Mouse (Mus musculus) kidney, postnatal 25 days (tissue): ENCODE measurements around the gene Fzr1.

Source experiments
- DNase-seq, 2 experiments: peaks; one replicate each; pipeline ENCODE4 v3.0.0; 2021; ENCODE audit warnings: mixed read lengths in 2 of 2

The Fzr1 gene

DNA sequence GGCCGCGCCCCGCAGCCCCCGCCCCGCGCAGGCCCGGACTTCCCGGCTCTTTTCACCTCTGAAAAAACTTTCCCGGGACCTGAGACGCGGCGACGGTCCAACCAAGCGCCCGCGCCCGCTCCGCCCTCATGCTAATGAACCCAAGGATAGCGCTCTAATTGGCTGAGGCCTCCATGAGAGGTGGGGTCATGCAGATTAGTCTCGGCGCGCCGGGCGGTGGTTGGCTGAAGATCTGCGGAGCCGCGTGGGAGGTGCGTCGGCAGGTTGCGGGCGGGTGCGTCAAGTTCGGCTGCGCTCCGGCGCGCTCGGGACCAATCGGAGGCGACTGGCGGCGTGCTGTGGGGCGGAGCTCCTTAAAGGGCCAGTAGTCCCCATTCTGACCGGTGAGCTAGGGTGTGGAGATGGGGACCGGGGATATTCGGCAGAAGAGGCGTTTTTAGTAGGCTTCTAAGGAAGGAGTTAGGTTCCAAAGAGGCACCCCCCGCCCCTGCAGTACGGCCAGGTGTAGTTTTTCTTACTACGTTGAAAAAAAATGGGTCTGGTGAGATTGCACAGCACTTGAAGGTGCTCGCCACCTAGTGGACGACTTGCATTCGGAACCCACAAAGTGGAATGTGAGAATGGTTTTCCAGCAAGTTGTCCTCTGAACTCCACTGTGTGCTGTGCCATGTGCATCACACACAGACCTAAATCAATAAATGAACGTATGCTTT, 27.8 kb downstream of the Fzr1 start, which contains the start of gene Hmg20b:
Gene Hmg20b, minus strand, starts transcription at position 130 of the 713 bp plus-strand sequence.
- peak; percentile 100 for DNase-seq

DNA sequence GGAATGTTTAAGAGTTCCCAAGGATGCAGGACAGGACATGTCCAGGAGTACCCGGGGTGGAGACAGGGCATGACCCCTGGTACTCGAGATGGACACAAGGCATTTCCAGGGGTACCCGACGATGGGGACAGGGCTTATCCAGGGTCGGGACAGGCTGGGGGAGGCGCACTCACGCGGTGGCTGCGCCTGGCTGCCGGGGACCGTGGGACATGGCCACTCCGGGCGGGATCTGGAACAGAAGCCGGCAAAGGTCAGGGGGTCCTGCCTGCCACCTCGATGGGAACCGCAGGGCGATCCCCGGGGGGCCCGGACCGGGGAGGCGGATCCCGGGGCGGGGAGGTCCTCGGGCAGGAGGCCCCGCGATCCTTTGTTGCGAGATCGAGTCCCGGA, 28.4 kb downstream of the Fzr1 start:
- DNase-seq: no peak

DNA sequence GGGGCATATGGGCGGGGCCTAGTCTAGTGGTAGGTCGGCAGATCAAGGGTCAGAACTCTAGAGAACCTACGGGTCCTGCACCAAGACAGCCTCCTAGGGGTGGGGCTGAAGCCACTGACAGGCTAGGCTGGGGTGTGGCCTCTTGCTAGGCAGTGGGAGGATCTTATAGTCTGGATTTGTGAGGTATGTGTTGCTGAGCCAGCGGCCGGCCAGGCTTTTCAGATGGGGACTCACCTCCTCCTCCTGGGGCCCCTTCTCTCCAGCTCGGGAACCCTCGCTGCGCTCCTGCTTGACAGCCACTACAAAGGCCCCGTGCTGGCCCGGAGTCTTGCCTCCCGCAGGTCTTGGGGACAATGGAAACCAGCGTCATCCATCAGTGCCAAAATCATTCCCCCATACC, 29.2 kb downstream of the Fzr1 start:
- DNase-seq: peak; percentile 70 to 88

DNA sequence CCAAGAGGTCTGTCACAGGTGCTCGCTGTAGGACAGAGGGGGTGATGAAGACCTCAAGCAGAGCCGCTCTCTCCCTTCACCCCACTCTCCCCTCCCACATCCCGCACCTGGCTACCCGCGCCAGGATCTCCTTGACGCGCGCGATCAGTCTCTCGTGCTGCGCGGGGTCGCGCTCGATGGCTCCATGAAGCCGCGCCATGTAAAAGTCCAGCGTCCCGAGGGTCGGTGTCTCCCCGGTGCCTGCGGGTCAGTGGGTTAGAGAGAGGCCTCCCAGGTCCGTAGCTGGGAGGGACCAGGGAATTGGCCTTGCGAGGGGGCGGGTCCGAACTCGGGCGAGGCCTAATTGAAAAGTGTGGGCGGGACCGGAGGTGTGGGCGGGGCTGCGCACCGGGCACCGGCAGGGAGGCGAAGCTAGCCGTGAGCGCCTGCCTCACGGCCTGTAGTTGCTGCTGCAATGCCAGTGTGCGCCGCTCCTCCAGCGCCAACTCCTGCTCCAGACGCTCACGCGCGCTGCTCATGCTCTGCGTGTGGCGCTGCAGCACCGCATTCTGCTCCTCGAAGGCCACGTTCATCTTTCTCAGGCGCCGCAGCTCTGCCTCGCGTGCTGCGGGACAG, 31.8 kb downstream of the Fzr1 start:
- peak; percentile 87 to 94 for DNase-seq

DNA sequence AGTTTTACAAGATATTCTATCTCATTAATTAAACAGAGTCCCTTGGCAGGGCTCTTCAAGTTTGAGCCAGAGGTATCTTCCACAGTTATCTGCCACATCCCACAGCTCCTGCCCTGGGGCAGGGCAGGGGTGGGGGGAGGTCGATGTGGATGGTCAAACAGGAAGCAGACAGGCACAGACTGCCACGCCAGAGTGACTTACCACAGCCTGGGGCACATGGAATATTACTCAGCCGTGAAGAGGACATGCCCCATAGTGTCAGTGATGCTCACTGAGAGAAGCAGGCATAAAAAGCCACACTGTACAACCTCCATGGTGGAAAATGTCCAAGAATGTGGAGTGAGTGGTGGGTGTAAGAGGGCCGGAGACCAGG, 33.2 kb downstream of the Fzr1 start:
- DNase-seq: peak in 1 of 2 experiments; percentile 41

DNA sequence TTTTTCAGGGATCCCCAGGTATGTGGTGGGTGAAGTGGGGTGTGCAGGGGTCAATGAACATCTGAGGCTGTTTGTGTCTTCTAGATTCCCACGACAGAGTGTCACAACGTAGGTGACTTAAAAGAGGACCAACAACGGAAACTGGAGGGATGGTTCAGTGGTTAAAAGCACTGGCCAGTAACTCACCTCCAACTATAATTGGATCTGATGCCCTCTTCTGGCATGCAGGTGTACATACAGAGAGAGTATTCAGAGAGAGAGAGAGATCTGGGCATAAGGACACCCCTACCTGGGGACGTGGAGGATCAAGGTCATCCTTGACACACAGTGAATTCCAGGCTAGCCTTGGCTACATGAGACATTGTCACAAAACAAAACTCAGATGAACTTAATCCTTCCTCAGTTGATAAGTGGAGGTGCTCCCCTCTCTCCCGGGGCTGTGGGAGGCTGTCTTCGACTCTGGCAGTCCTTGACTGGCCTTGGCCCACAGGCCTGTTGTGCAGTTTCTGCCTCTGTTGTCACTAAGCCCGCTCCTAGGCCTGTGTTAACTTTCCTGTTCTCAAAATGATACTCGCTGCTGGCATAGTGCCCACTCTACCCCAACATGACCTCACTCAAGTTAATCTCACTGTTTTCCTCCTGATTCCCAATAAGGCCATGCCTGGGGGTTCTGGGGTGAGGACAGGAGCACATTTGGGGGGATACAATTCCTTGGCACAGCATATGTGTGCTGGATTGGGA, 33.7 kb downstream of the Fzr1 start:
- DNase-seq: peak in 1 of 2 experiments; percentile 60

DNA sequence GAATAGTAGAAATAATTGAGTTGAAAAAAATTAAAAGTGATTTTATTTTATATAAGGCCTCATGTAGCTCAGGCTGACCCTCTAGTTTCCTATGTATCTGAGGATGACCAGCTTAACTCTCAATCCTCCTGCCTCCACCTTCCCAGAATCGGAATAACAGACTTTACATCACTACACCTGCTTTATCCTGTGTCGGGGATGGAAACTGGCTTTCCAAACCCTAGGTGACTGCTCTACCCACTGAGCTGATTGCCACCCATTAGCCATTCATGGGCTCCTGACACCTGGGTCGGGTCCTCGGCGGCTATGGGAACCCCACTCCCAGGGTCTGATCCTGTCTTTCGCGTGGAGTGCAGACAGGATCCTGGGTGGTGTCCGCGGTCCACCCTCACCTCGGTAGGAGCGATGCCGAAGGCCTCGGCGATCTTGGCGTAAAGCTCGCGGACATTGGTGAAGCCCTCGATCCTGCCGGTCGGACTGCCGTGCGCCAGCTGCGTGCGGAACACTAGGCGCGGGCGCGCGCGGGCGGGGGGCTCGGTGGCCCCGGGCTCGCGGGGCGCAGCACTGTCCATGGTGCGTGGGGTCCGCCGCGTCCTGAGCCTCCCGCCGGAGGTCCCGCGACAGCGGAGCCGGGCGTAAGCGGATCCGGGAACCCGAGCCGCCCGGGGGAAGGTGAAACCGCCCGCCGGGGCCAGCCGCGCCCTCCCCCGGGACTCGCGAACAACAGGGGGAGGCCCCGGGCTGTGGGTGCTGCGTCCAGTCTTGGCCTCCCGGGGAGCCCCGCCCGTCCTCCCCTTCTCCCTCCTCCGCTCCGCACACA, 35.4 kb downstream of the Fzr1 start, which contains the start of gene Gipc3:
Gene Gipc3, minus strand, starts transcription at position 581 of the 820 bp plus-strand sequence.
- DNase-seq: peak in 1 of 2 experiments; percentile 53

DNA sequence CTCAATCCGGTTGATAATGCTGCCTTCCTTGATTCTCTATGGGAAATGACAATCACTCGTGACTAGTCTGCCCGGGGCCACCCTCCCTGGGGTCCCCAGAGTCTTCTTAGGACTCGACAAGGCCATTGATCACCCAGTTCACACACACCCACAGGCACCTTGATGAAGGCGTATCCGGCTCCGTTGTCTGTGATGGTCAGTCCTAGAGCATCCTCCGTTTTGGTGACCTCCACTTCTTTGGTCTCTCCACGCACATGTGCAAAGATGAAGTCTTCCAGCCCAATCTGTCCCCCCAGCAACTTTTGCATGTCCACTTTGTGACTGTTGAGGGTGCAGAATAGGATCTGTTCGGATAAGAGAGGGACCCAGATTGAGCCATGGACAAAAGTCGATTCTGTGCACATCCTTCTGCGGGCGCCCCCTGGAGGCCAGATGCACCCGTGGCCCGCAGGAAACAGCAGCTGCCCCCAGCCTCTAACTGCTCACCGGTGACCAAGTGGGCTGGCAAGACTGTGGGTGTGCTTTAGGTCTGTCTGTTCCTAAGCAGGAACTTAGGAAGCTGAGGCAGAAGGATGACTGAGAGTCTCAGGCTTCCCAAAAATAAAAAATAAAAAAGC, 36.9 kb downstream of the Fzr1 start:
- peak; percentile 74 to 89 for DNase-seq

DNA sequence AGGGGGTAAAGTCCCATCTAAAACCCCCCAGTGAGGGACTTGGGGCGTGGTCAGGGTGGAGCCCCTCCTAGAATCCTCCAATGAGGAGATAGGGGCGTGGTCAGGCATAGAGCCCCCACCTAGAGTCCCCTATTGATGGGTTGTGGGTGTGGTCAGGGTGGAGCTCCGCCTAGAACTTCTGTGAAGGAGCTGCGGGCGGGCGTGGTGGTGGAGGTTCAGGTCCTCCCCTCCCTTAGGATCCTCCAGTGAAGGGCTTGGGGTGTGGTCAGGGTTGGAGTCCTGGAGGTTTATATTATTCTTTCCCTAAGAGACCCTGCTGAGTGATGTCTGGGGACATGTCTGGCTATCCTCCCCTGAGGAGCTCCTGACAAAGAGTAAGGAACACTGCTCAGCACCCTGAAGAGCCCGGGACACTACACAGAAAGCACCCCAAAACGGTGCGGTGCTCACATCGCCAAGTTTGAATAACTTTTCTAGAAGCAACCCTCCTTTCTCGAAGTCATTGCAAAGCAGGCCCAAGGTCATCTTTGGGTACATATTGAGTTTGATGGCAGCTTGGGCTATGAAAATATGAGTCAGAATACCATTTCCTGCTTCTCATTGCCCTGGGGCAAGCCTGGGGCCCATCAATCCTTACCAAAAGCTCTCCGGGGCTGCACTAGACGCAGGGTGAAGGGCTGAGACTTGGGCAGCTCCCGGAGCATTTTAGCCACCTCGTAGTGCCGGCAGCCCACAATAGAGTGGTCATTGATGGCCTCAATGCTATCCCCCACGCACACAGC, 37.6 kb downstream of the Fzr1 start:
- peak in 1 of 2 experiments; percentile 44 for DNase-seq

DNA sequence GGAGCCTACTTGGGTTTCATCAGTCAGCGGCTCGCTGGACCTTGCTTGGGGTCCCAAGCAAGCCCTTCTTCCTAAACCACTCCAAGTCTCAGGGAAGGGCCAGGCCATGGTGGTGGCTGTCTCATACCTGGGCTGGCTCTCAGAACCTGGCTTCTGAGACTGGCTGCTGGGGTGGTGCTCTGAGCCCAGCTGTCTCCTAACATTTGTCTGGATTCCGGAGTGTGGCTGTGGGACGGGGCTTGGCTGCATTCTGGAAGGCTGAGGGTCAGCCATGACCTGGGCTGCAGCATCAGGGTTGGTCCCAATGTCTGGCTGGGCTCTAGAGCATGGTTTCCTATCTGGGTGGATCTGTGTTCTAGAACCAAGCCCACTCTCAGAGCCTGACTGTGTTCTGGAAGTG, 41.8 kb downstream of the Fzr1 start:
- no peak for DNase-seq

DNA sequence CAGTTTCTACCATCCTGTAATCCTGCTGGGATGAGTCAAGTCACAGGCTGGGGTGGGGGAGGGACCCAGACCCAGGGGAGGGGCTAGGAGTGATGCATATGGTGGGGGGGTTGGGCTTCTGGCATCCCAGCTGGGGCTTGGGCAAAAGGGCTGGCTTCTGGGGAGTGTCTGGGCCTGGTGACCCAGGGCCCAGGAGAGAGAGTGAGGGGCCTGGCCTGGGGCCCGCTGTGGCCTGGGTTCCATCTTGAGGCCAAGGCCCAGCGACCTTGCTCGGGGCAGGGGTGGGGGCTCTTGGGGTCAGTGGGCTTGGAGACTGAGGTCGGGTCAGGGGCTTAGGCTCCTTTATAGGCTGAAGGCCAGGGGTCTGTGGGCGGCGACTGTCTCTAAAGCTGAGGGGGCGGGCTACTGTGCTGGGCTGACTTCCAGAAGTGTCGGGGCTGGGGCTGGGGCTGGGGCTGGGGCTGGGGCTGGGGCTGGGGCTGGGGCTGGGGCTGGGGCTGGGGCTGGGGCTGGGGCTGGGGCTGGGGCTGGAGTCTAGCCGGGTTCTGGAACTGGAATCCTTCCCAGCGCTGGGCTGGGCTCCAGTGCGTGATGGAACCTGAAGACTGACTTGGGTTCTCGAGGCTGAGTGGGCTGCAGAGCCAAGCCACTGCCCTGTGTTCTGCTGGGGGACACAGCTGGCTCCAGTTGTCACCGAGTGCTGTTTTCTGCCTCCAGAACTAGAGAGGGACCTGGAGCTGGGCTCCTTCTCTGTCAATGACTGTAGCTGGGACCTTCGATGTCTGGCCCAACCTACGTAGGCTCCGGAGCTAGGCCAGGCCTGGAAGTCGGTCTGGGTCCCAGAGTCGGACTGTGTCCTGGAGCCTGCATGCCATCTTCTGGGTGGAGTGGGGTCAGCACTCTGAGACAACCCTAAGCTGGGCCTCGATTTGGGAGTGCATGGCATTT, 42.6 kb downstream of the Fzr1 start:
- no peak for DNase-seq

DNA sequence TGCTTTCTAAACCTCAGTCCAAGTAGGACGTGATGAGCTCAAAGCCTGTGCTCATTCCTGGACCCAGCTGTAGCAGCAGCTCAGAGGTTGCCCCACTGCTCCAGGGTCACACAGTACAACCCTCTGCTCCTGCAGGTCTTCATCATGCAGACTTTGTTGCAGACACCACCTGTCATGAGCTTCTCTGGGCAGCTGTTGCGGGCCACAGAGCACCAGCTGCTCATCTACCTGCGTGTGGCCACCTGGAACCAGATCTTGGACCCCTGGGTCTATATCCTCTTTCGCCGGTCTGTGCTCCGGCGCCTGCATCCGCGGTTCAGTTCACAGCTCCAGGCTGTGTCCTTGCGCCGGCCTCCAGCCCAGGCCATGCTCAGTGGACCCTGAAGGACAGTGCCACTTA, 44.0 kb downstream of the Fzr1 start:
- DNase-seq: no peak

DNA sequence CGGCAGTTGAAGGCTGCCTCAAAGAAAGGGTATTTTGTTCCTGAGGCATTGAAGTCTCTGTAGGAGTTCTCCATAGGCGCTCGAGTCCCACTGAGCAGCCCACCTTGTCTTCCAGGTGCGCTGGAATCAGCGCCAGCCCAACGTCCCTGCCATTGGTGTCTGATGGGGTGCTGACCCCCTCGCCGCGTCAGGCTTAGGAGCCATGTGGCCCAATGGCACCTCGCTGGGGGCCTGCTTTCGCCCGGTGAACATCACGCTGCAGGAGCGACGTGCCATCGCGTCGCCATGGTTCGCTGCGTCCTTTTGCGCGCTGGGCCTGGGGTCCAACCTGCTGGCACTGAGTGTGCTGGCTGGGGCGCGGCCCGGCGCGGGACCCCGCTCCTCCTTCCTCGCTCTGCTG, 46.0 kb downstream of the Fzr1 start:
- no peak for DNase-seq

DNA sequence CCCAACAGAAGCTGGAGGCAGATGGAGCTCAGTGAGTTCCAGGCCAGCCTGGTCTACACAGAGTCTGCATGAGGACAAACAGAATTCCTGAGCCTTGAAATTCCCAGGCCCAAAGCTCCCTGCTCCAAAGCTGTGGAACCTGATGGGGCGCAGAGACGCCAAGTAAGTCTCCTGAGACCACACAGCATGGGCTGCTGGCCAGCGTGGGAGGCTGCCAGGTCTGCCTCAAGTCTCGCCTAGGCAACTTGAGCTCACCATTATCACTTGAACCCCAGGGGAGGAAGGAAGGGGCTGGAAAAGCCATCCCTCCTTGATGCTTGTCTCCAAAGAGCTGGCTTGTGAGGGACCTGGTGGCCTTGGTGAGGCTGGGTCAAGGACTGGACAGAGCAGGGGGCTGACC, 48.3 kb downstream of the Fzr1 start:
- peak; percentile 67 to 79 for DNase-seq

DNA sequence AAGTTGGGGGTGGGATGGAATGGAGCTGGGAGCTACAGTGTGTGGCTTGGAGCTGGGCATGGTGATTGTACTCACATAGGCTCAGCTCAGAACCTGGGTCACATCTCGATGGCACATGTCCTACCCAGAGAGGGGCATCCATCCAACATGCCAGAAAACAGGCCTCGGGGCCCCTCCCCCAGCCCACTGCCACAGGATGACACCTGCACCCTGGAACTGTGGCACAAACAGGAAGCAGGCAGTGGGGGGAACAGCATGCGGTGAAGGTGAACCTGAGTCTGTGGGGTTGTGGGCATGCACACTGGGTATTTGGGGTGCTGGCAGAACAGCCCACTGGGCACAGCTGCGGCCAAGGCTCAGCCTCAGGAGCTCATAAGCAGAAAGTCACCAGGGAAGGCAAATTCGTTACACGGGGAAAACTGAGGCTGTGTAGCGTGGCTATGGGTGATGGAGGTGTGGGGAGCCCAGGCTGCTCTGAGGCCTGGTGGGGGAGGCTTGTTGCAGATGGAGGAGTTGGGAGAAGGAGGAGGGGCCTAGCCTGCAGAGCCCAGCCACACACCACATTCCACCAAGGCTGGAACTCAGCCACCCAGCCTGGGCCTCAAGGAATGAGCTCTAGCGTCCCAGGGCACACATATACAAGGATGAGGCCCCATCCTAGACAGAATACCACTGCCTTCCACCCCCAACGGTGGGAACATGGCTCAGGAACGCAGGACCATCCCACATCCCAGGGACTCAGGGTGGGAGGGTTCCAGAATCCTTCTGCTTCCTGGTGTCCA, 48.9 kb downstream of the Fzr1 start:
- peak in 1 of 2 experiments; percentile 62 for DNase-seq

DNA sequence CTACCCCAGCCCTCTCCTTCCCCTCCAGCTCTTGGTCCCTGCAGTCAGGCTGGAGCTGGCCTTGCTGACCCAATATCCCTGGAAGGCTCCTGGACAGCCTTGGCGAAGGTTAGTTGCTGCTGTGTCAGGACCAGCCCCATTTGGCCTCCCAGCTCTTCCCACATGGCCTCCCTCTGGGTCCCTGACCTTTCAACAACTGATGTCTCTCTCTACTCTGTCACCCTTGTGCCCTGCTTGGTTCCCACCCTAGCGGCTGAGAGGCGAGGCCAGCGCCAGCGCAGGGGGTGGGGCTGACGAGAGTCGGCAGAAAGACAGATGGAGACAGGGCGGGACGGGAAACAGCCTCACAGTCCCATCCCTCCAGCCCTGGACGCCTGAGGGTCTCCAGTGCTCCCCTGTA, 49.9 kb downstream of the Fzr1 start, which contains the start of gene Tbxa2r:
Gene Tbxa2r, plus strand, starts transcription at position 346 of the 400 bp plus-strand sequence.
- peak; percentile 71 to 89 for DNase-seq

DNA sequence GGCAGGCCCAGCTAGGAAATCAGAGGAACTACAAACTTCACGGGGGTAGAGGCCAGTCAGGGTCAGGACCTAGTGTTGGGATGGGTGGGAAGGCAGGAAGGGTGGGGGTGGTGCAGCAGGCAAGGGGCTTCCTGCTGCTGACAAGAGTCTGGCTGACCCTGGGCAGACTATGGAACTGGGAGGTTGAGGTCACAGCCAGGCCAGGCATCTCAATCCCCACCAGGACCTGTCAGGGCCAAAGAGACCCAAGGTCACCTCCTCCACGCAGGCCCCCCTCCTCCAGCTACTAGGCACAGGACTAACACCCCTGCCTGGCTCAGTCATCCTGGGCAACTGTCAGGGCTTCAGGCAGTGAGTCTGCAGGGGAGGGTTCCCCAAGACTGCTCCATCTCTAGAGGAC, 50.4 kb downstream of the Fzr1 start:
- peak; percentile 58 to 87 for DNase-seq

DNA sequence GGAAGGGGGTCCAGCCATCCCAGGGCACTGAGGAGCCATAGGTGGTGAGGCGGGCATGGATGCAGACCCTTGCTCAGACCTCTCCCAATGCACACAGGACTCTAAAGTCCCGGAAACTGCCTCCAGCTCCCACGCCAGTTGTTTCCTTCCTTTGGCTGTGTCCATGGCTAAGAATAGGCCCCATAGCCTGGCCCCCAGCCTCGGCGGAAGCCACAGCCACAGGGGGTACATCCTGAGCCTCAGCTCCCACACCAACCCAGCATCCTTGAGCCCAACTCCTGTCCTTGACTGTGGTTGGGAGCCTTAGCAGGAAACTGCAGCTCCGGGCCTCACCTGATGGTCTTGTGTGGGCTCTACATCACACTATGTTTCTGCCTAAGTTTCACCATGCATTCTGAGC, 51.5 kb downstream of the Fzr1 start:
- DNase-seq: peak; percentile 63 to 91

DNA sequence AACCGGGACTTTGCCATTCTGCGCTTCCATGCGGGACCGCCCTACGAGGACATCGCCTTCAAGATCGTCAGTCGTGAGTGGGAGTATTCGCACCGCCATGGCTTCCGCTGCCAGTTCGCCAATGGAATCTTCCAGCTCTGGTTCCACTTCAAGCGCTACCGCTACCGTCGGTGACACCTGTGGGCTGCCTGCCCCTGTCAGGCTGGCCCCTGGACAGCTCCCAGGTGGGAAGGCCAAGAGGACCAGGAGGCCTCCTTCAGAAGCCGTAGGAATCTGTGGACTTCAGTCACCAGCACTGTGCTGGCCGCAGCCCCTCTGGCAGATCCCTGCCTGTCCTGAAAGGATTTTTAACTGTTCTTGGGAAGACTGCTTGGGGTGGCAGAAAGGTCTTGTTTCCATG, 52.5 kb downstream of the Fzr1 start:
- DNase-seq: peak in 1 of 2 experiments; percentile 43
